9 mouse cellular contexts compared by ENCODE assay signal in genomic region chr11:90252366-90252765, GRCm38 (mm10). TPM values are rescaled to one million over a fixed set of nuclear protein-coding genes. Genes with fewer than 3 reads are reported as not detected.
A peak's percentile ranks its signal among the peaks of the same experiment; 100 is the strongest.
DNase-seq lines count a peak whose midpoint lies in the region; ATAC-seq and TF ChIP-seq lines count a peak whose summit lies in the region.
"Had no signal": no experiment of that assay in that cellular context is flagged by ENCODE, and none has a peak within 500 bp of the region (broad histone marks: within the 10 kb centered on the region; RNA-seq: fewer than 3 reads in every experiment).

No protein-coding gene starts in this region.

- H3K27ac ChIP-seq in heart, embryonic 12.5 days (ENCODE audit: poor library complexity, severe bottlenecking), result peak overlapping the region; percentile 76
- H3K27ac ChIP-seq in heart, postnatal 0 days (ENCODE audit: low read depth), result peak overlapping the region; percentile 86
- H3K27ac ChIP-seq in small intestine, adult 2 months (ENCODE audit: insufficient read depth, low read depth, low read length), result peak overlapping the region; percentile 78

- 27% methylated on average over 8 of the region's 8 CpGs for WGBS in heart, embryonic 12.5 days
- 20% methylated on average over 8 of the region's 8 CpGs for WGBS in heart, postnatal 0 days
- 23% methylated on average over 8 of the region's 8 CpGs for WGBS in small intestine, adult 2 months

- peaks cover 63% of the 10 kb centered on the region for H3K4me1 ChIP-seq in heart, embryonic 12.5 days (replicated peaks)
- peaks cover 54% of the 10 kb centered on the region for H3K4me1 ChIP-seq in heart, postnatal 0 days (ENCODE audit: control insufficient read depth, insufficient read depth)
- peaks cover 16% of the 10 kb centered on the region for H3K4me1 ChIP-seq in small intestine, adult 2 months (ENCODE audit: control insufficient read depth, insufficient read depth, insufficient read length, low read length)

- H3K27me3 ChIP-seq in heart, embryonic 12.5 days (replicated peaks), result no peaks in the 10 kb centered on the region
- no peaks in the 10 kb centered on the region for H3K27me3 ChIP-seq in heart, postnatal 0 days (ENCODE audit: control insufficient read depth, insufficient read depth, low read length)
- H3K27me3 ChIP-seq in small intestine, adult 2 months (ENCODE audit: control insufficient read depth, insufficient read depth, low read length), result no peaks in the 10 kb centered on the region

- no peak for TF ChIP-seq CTCF in heart, postnatal 0 days (IDR thresholded peaks at IDR 0.05; ENCODE audit: low read depth)
- TF ChIP-seq CTCF in small intestine, adult 2 months (IDR thresholded peaks at IDR 0.05; ENCODE audit: extremely low read depth, insufficient read length, insufficient replicate concordance, low read depth, low read length), result no peak

- no peak for TF ChIP-seq EP300 in heart, postnatal 0 days (IDR thresholded peaks at IDR 0.05; ENCODE audit: low read depth)

- peak overlapping the region; percentile 62 for H3K9ac ChIP-seq in heart, embryonic 12.5 days
- peak overlapping the region; percentile 81; the same call in 1 of the 2 replicates for H3K9ac ChIP-seq in heart, postnatal 0 days (replicated peaks; ENCODE audit: low read depth, low read length)

- H3K9me3 ChIP-seq in heart, embryonic 12.5 days (replicated peaks), result no peaks in the 10 kb centered on the region
- no peaks in the 10 kb centered on the region for H3K9me3 ChIP-seq in heart, postnatal 0 days (replicated peaks; ENCODE audit: control insufficient read depth, low read length)

- DNase-seq in heart, adult 11 months, result no peak
- peak; percentile 31 for DNase-seq in lung, postnatal 10 days
- DNase-seq in lung, postnatal 36 days, result no peak
- no peak for DNase-seq in heart, postnatal 0 days (ENCODE audit: low spot score)
- no peak for DNase-seq in kidney, adult 18-20 months
- DNase-seq: retina, postnatal 1 day; thymus, postnatal 4 days had no signal

- no peak for TF ChIP-seq POLR2A in small intestine, adult 2 months (IDR thresholded peaks at IDR 0.05; ENCODE audit: low read depth, low read length)

- H3K4me3 ChIP-seq in heart, embryonic 12.5 days, result peak overlapping the region; percentile 11
- peak overlapping the region; percentile 70 for H3K4me3 ChIP-seq in heart, postnatal 0 days (ENCODE audit: low read depth, low read length)
- H3K4me3 ChIP-seq in small intestine, adult 2 months (ENCODE audit: low read depth, low read length), result peak overlapping the region; percentile 34

- peak overlapping the region; percentile 52 for H3K4me2 ChIP-seq in heart, embryonic 12.5 days
- peak overlapping the region; percentile 70 for H3K4me2 ChIP-seq in heart, postnatal 0 days (ENCODE audit: low read depth, low read length)

- no peak for ATAC-seq in heart, embryonic 12.5 days (ENCODE audit: insufficient number of reproducible peaks, low FRiP score)
- ATAC-seq in heart, postnatal 0 days (ENCODE audit: insufficient read depth, low read depth), result no peak

- H3K36me3 ChIP-seq in heart, embryonic 12.5 days, result peaks cover 4% of the 10 kb centered on the region
- peaks cover 5% of the 10 kb centered on the region; the same call in 1 of the 2 replicates for H3K36me3 ChIP-seq in heart, postnatal 0 days (replicated peaks; ENCODE audit: control insufficient read depth, insufficient read depth, low read length)
- 0 out of 2 replicates have a peak, but pooled peaks cover under 1% of the 10 kb centered on the region for H3K36me3 ChIP-seq in small intestine, adult 2 months (ENCODE audit: control insufficient read depth, insufficient read depth, low read length)

RNA-seq across cellular contexts. Expression of gene Mmd, which starts 3.1 kb away (rescaled TPM):
- 111 and 118 TPM in 2 replicates for polyA plus RNA-seq in heart, embryonic 12.5 days (2016; fragmentation: Nextera tagmentation; extraction: Ambion mirVana)
- total RNA-seq in heart, postnatal 0 days (2014; rRNA removed; ENCODE audit: low replicate concordance), result 58.7 and 78.1 TPM in 2 replicates
- polyA plus RNA-seq in heart, postnatal 0 days (2015; fragmentation: Nextera tagmentation; extraction: Ambion mirVana), result 62.0 and 62.6 TPM in 2 replicates
- polyA plus RNA-seq in small intestine, adult 2 months (2012; rRNA removed), result 10.3 and 21.2 TPM in 2 replicates

Comparison
In these comparisons a context has a peak if more than half of its experiments do, and no peak if none do; other contexts are left out.
1. H3K4me3 ChIP-seq: peak in every context shown above with its lines; median percentile 70 in heart, postnatal 0 days; 34 in small intestine, adult 2 months; 11 in heart, embryonic 12.5 days.